Mouse (Mus musculus) liver, embryonic 14.5 days (tissue): ENCODE measurements at regions not wholly inside any gene's neighbourhood (a gene's known extent, or its start where the extent isn't known, plus 50 kb on each side); places are given as distances from the start of the nearest gene placed in this dataset.

Source experiments
- CTCF ChIP-seq: IDR thresholded peaks from 2 replicates; pipeline ENCODE4 v1.5.1; 2016; ENCODE audit warnings: antibody characterized with exemption, low read depth, control low read depth
- EP300 ChIP-seq: IDR thresholded peaks from 2 replicates; pipeline ENCODE4 v1.6.1; 2016; ENCODE audit warnings: antibody characterized with exemption, low read depth

DNA sequence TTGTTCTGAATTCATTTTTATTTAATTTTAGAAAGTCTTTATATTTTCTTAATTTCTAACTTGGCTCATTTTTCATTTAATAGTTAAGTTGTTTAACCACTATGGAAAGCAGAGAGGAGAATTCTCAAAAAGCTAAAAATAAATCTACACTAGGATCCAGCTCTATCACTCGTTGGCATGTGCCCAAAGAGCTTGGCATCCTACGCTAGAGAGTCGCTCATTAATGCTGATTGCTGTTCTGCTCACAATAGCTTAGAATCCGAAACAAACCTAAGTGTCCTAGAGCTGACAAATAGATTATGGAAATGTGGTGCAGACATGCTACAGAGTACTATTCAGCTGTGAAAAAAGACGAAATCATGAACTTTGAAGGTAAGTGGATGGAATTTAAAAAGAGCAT lies 386.3 kb upstream of the Pbx1 start:
- TF ChIP-seq CTCF (no peak), EP300 (no peak)
